Mouse (Mus musculus) inflammation-experienced regulatory T-cells (primary cell): ENCODE results near the gene Elavl3. TPM values are rescaled to one million over a fixed set of nuclear protein-coding genes. Genes with fewer than 3 reads are reported as not detected.

ENCODE experiments used
- polyA plus RNA-seq, 2 experiments: library from polyadenylated mRNA; unstranded; fragments of 100-300 nt; shearing (Covaris generic); gene quantifications; one replicate each; pipeline ENCODE4 v1.2.1; 2017

Elavl3 gene
- under 1 TPM; 0.24 to 0.78 TPM for polyA plus RNA-seq

DNA sequence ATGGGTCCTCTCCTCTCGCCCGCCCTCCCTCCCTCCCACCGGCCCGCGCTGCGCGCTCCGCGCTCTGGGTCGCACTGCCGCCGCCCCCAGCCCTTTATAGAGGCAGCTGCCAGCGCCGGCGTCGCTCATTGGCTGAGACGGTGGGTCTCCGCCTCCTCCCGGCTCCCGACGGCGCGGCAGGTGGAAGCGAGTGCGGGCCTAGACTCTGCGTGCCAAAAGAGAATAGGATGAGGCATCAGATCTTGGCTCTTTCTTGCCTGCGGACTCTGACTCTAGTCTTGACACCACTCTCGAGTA, at the start of gene Elavl3:
TSS of gene Elavl3 (minus strand) at position 66 of the 297 bp plus-strand sequence.

DNA sequence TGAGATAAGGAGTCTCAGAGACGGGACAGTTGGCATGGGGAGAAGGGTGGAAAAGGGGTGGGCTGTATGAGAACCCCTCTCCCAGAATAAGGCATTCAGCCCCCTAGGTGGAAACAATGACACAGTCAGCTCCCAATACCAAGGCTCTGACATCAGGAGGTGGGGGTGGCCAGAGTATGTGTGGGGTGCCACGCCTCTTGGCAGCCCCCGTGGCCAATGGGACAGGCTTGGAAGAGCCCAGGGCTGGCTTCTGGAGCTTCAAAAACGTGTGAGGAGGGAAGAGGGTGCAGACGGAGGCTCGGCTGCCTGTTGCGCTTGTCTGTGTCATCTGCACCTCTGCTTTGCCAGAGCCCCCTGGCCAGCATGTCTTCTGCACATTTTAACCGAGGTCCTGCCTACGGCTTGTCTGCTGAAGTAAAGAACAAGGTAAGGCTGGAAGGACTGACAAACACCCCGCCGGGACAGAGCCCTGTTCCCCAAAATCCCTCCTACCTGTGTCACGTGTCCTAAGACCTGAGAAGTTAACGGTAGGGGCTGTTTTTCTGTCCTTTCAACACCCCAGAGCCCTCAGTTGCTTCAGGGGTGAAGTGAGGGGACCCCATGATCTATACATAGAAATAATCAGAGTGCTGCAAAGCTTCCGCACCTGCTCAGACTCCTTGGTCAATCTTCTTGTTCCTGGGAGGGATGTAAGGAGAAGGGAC, 47.3 kb upstream of the Elavl3 start, which contains the start of gene Cnn1:
TSS of gene Cnn1 (plus strand) at position 224 of the 704 bp plus-strand sequence.

DNA sequence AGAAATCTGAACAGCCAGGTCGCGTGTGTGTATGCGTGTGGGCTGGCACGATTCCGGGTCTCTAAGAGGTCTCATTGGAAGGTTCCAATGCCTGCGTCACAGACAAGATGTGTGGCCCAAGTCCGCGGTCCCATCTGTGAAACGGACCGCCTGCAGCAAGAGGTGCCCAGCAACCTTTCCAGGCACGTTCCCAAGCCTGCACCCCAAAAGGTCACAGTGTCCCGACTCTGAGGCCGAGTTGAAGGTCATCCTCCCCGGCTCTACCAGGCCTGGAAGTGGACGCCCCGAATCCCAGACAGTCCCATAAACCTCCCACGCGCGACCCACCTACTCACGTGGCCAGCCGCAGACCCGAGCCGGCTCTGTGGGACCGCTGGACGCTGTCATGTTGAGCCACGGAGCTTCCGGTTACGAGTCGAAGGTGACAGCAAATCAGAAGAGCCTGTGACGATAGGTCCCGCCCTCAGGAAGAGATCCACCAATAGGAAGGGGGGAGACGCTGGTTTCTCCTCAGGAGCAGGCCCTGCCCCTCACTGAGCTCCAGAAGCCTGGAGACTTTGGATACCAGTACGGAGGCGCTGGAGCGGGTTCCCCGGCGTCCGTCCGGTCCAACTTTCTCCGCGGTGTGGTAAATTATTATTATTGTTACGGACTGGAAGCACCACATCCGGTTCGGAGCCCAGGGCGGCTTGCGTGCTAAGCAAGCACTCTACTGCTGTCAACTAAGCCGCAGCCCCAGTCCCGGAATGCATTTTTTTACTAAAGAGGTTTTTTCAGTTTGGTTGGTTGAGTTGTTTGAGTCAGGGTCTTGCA, 33.4 kb upstream of the Elavl3 start, which contains the start of gene Ecsit:
TSS of gene Ecsit (minus strand) at position 417 of the 813 bp plus-strand sequence.

DNA sequence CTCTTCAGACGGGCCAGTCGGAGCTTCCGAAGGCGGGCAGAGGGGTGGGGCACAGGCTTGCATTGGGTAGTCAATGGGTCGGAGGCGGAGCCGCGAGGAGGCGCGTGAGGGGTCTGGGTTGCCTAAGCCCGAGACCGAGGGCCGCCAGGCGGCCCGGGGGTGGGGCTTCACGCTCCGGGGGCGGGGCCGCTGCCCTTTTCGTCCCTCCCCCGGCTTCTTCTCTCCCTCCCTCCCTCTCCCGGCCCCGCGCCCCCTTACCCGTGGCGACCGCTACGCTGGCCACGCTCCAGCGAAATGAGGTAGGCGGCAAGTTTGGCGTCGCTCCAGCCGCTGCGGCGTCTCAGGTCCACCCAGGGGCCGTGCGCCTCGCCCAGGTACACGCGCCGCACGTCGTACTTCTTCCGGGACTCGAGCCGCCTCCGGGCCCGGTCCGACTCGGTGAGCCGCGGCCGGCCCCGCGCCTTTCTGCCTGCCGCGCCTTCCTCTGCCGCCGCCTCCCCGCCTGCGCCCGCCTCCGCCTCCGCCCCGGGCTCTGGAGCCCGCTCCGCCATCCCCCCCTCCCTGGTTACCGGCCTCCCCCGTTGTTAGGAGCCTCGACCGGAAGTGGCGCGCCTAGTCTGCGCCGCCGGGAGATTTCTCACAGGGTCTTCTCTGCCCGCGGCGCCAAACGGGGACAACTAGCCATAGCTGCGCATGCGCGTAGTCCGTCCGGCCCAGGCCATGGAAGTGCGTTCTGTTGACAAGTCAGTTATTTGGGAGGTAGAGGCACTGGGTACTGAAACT, 19.2 kb upstream of the Elavl3 start, which contains the start of the genes Gm49318 and Zfp653:
TSS of gene Gm49318 (minus strand) at position 469 of the 783 bp plus-strand sequence.
TSS of gene Zfp653 (minus strand) at position 586 of the 783 bp plus-strand sequence.

DNA sequence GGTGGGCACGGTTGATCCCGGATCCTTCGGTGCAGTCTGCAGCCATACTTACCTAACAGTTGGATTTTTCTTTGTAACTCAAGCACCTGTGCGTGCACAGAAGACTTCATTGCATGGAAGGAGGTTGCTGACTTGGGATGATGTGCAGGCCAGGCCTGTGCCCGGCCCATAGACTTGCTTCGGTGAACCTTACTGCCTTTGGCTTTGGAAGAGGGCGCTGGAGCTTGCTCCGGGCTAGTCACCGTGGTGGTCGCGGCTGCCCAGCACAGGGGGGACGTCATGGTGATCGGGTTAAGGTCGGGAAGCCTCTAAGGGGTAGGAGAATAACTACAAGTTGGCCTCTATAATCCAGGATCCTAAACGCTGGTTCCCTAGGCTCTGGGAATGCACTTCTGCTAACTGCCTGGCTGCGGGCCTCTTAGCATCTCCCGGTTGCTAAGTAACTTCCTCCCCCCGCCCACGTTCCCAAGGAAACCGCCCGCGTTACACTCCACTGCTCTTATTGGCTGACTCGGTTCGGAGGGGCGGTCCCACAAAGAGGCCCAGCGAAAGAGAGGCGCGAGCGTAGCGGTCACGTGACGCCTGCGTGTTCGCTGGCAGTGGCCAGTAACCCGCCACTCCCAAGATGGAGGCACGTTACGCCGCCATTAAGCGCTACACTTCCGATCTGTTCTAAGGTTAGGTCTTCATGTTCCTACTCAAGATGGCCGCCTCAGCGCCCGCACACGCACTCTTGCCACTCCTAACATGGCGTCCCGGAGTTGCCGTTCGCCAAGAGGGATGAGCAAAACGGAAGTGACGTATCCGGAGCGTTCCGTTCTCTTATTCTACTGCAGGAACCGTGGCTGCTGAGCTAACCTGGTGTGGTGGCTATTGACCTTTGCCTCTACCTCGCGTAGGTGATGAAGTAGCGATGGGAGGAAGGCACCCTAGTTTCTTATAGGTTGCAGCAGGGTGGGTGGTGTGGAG, 49.3 kb downstream of the Elavl3 start, which contains the start of the genes Ccdc151 and Prkcsh:
TSS of gene Ccdc151 (minus strand) at position 441 of the 969 bp plus-strand sequence.
TSS of gene Prkcsh (plus strand) at position 613 of the 969 bp plus-strand sequence.

DNA sequence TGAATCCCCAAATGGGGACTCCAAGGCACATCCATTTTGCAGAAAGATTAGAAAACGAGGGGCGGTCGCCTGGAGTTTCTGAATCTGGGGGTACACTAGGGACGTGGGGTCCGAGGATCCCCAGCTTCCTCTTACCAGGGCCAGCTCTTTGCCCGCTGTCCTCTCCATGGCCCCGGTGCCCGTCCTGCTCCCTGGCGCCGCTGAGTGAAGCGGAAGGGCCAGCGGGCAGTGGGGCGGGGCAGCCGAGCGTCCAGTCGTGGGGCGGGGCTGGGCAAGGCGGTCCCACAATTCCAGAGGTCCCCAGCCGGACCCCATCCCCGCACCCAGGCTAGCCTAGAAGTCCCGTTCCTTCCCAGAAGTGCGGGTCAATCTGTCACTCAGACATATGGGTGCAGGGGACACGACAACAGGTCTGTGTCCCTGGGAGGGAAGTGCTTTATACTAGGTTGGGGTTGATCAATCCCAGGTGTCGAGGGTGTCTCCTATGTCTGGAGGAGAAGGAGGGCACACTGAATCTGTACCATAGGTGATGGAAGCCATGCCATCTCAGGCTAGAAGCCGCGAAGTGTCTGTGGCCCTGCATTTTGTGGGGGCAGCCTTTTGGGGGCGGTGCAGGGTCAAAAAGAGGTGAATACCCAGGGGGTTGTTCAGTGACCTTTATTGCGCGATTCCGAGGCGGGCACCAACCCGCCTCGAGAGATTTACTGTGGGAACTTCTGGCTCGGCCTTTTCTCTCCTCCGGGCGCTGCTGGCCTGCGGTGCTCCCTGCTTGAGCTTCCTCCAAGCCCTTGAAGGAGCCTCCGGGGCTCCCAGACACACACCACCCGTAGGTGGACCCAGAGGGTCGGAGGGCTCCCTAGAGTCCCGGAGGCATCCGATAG, 62.4 kb downstream of the Elavl3 start, which contains the start of gene Rgl3:
TSS of gene Rgl3 (minus strand) at position 217 of the 881 bp plus-strand sequence.

Other genes starting within 250 kb of the Elavl3 start
- under 1 TPM in 1 of 2 experiments, not detected in 1; 0.44 TPM for gene Angptl8, start 216.5 kb downstream of the Elavl3 start, polyA plus RNA-seq
- 1 to 10 TPM; 3.7 to 4.5 TPM for gene Dock6, start 199.4 kb downstream of the Elavl3 start, polyA plus RNA-seq
- gene Rab3d, start 133.8 kb downstream of the Elavl3 start, polyA plus RNA-seq, result 10 to 100 TPM; 14.8 to 29.0 TPM
- 1 to 10 TPM in 1 of 2 experiments, under 1 TPM in 1; 0.86 to 1.5 TPM for gene Ccdc159, start 124.6 kb downstream of the Elavl3 start, polyA plus RNA-seq
- 1 to 10 TPM; 3.6 to 8.0 TPM for gene Tmem205, start 124.5 kb downstream of the Elavl3 start, polyA plus RNA-seq
- gene Plppr2, start 115.0 kb downstream of the Elavl3 start, polyA plus RNA-seq, result 1 to 10 TPM; 1.6 to 1.9 TPM
- 10 to 100 TPM; 11.8 to 12.4 TPM for gene Swsap1, start 96.3 kb downstream of the Elavl3 start, polyA plus RNA-seq
- gene Epor, start 88.5 kb downstream of the Elavl3 start, polyA plus RNA-seq, result under 1 TPM in 1 of 2 experiments, not detected in 1; 0.84 TPM
- gene Rgl3, start 62.6 kb downstream of the Elavl3 start, polyA plus RNA-seq, result under 1 TPM in 1 of 2 experiments, not detected in 1; 0.20 TPM
- gene Ccdc151, start 49.4 kb downstream of the Elavl3 start, polyA plus RNA-seq, result under 1 TPM; 0.18 to 0.49 TPM
- gene Prkcsh, start 49.2 kb downstream of the Elavl3 start, polyA plus RNA-seq, result 10 to 100 TPM; 76.4 to 98.0 TPM
- gene Gm49318, start 19.2 kb upstream of the Elavl3 start, polyA plus RNA-seq, result not detected
- 10 to 100 TPM; 19.8 to 27.0 TPM for gene Zfp653, start 19.4 kb upstream of the Elavl3 start, polyA plus RNA-seq
- gene Ecsit, start 33.4 kb upstream of the Elavl3 start, polyA plus RNA-seq, result 10 to 100 TPM; 45.4 to 50.3 TPM
- gene Cnn1, start 47.2 kb upstream of the Elavl3 start, polyA plus RNA-seq, result under 1 TPM; 0.13 to 0.38 TPM
- gene Elof1, start 65.1 kb upstream of the Elavl3 start, polyA plus RNA-seq, result 10 to 100 TPM; 76.8 to 82.5 TPM
- gene Acp5, start 83.7 kb upstream of the Elavl3 start, polyA plus RNA-seq, result 100 to 1,000 TPM; 197 to 281 TPM
- gene Pigyl, start 104.8 kb upstream of the Elavl3 start, polyA plus RNA-seq, result 10 to 100 TPM; 38.0 to 39.5 TPM
- gene Zfp872, start 136.1 kb upstream of the Elavl3 start, polyA plus RNA-seq, result under 1 TPM; 0.11 to 0.22 TPM
- 10 to 100 TPM; 35.2 to 35.5 TPM for gene Zfp809, start 173.7 kb upstream of the Elavl3 start, polyA plus RNA-seq
- gene Zfp599, start 207.9 kb upstream of the Elavl3 start, polyA plus RNA-seq, result 1 to 10 TPM; 1.9 to 5.8 TPM